Mouse (Mus musculus) B cell, adult 2 months (primary cell): Measurements from ENCODE around the gene Tbc1d16.

Experiments used
- DNase-seq, 2 experiments: peaks; one replicate each; pipeline ENCODE4 v3.0.0; 2022

Tbc1d16 gene

DNA sequence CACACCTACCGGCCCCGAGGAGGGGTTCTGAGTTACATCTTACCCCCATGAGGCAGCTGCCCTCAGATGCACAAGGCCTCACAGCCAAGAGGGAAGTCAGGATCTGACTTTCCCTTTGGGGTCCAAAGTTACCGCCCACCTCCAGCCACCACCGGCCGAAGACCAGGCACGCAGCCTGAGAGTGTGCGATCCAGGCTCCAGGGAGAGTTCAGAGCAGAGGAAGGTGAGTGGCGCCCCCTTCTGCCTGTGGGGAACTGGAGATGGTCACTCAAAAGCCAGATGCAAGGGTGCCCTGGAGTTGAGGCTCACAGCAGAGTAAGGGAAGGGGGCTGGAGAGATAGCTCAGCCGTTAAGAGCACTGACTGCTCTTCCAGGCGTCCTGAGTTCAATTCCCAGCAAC lies 22.6 kb downstream of the Tbc1d16 start:
- peak in 1 of 2 experiments; percentile 14 for DNase-seq

DNA sequence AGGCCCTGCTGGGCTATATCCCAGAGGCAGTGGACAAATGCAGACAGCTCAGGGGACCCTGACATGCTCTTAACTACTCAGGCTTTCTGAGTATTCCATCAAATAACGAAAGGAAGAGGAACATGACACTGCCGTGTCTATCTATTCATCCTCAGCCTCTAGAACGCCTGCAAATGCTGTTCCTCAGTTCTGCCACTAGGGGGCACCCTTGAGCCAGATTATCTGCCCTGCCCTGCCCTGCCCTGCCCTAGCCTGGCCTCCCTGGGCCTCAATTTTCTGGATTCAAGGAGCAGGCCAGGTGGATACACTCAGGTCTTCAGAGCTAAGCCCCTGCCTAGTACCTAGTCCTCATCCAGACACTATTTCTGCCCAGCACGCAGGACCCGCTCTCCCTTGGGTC lies 24.9 kb downstream of the Tbc1d16 start:
- peak; percentile 63 to 64 for DNase-seq

DNA sequence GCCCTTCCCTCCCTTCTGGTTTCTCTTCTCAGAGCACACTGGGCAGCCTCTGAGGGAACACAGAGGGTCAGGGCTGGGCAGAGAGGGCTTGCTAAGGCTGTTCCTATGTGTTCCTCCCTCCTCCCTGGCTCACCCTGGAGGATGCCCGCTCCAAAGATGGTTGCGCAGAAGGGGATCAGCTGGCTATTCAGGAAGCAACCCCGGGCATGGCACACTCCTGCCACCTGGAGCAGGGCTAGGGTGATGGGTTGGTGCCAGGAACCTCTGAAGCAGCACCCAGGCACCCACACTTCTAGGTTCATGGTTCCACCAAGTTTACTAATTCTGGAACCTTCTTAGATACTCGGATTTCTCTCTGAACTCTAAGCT lies 29.1 kb downstream of the Tbc1d16 start:
- no peak for DNase-seq

DNA sequence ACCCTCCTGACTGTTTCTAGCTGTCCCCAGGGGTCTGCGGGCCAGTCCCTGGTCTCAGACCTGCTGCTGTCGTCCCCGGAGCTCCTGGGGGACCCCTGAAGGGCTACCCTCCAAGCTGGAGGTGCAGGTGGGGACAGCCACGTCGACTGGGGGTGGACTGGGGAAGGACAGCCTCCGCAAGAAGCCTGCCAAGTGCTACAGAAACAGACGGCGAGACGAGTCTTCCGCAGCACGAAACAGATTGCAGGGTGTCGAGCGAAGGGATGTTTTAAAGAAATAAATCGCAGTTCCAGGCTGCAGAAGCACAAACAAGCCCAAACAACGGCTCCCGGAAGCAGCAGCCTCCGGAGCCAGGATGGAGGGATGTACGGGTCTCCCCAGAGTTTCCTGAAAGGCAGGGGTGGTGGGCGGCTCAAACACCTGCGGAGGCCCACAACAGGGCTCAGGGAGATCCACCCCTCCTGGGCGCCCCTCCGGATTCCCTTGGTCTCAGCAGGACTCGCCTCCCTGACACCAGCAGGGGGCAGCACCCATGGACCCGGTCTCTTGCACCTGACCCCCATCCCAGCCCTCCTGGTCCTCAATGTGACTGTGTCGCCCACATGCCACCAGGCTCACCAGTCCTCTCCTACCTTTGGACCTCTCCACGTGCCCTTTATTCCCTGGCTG lies 29.6 kb downstream of the Tbc1d16 start:
- peak; percentile 67 for DNase-seq

DNA sequence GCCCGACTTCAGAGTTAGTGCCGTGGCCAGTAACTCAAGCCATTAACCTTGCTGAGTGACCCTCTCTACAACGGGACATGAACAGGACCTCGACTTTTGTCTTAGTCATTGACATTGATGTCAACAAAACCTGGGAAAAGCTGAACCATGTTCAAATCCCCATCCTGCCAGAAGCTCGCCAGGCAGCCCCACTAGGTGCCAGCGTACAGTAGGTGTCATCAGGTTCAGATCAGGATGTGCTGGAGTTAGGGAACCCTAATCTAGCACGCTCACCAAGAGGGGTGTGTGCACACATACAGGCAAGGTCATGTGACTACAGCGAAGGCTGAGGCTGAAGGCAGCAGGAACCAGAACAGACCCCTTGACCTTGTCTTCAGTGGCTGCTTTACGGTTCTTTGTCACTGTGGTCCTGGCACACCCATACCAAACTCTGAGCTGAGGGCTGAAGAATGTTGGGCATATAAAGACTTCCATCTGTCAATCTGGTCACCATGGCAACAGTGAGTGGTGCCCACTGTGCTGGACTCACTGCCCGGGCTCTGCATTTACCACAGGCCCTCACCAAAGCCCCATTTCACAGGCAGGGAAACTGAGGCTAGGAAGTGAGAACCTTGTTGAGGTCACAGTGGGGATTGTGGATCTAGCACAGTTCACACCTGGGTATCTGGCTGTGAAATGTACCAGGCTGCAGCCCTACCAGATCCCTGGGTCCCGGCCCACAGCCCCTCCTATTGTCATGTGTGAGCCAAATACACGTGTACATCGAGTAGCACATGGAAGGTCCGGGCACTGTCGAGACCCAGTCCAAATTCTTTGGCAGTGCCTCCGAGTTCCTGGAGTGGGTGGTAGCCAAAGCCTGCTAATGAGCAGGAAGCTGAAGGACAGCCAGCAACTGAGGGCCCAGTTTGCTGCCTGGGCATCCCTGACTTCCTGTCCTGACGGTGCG lies 30.4 kb downstream of the Tbc1d16 start:
- DNase-seq: no peak

DNA sequence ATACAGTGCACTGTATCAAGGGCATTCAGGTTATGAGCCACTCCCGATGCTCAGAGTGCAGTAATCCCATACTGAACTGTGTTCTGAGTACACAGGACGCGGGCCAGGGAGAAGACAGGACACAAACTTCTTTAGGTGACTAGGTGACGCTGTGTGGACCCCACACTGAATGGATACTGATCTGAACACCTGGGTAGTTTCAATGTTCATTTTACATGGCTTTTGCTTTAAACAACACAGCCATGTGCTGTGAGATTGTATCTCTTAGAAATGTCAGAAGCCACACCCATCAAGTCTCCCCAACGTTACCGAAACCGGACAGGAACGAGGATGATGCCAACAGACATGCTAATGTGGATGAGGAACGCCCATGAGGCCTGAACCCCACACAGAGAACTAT lies 35.7 kb downstream of the Tbc1d16 start:
- DNase-seq: no peak

DNA sequence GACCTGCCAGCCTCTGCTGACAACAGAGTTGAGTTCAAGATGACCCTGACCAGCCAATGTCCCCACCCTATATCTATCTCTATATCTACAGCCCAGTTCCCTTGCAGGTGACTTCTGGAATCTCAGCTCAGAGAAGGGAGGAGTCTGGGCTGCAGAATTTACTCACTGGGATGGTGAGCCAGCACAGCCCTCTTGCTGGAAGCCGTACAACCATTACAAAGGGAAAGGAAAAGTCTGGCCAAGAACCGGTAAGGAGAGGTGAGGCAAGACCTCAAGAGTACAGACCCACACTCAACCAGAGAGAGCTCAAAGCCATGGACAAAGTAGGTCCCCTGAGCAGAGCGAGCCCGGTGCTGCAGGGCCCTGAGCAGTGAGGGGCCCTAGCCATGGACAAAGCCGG lies 36.1 kb downstream of the Tbc1d16 start:
- no peak for DNase-seq

DNA sequence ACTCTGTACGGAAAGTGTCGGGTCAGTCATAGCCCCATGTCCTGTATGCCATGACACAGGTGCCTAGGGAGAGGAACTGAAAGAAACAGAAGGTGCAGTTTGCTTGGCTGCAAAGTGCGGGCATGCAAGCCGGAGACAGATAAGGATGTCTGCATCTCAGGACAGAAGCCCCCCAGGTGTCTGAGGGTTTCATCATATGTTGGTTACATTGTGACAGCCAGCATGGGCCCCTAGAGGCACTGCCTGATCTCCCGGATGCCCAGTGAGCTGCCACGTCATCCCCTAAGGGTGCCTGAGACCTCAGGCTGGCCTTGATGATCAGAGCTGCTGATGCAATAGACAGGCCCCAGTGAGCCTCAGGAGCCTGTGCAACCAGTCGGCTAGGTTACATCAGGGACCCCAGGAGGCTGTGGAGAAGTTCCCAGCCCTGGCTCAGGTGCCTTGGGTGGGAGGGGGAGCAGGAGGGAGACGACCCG lies 36.7 kb downstream of the Tbc1d16 start:
- DNase-seq: peak; percentile 32

DNA sequence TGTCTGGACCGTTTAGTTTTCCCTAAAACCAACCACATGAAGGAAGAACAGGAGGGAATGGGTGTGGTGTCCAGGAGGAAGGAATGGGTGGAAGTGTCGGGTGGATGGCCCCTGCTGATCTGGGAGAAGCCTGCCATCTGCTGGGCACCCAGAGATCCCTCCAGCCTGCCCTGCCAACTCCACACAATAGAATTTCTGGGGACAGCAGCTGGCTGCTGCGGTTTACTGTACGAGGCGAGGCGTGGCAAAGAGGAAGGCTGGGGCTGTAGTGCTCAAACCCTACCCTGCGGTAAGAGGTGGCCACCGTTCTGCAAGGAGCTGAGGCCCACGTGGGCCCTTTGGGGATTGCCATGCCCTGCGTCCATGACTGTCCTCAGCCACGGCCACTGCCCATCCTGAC lies 37.8 kb downstream of the Tbc1d16 start:
- peak; percentile 70 for DNase-seq

DNA sequence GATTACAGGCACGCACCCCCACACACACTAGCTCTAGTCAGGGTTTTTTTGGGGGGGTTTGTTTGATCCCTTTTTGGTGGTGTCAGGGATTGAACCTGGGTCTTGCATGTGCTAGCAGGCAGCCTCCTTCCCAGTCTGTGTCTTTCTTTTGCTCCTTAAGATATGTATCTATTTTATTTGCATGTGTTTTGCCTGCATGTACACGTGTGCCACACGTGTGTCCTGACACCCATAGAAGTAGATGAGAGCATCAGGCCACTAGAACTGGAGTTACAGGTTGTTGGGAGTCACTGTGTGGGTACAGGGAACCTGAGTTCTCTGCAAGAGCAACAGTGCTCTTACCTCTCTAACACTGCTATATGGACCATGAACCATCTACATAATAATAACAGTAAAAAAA lies 39.0 kb downstream of the Tbc1d16 start:
- no peak for DNase-seq

DNA sequence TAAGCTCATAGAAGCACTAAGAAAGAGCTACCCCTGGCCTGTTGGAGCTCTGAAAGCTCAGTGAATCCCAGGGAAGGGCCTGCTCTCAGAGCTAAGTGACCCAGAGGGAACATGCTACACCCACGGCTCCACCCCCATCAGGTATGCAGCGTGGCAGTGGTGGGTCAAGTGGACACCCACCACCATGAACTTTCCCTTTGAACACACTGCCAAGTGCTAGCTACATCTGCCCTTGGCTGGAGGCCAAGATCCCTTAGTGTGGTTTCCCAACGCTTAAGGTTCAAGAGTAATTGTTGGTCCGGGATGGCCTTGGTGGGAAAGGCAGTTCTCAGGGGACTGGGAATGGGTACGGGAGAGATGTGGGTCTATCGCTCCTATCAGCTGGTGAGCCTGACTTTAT lies 39.9 kb downstream of the Tbc1d16 start:
- DNase-seq: no peak

DNA sequence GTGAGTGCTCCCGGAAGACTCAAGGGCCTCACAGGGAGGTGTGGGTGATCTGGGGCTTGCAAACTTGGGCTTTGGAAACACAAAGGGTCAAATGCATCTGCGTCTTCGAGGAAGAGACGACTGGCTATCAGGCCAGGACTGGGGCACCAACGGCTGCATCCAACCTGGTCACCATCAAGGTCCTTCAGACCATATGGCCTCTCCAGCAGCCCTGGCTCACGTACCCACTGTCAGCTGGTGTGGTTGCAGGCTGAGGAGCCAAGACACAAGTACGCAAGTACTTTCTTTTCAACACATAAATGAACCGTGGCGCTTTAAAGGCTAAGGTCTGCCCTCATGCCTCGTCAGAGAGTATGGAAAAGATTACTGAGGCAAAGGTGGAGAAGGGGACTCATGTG lies 40.5 kb downstream of the Tbc1d16 start:
- no peak for DNase-seq

DNA sequence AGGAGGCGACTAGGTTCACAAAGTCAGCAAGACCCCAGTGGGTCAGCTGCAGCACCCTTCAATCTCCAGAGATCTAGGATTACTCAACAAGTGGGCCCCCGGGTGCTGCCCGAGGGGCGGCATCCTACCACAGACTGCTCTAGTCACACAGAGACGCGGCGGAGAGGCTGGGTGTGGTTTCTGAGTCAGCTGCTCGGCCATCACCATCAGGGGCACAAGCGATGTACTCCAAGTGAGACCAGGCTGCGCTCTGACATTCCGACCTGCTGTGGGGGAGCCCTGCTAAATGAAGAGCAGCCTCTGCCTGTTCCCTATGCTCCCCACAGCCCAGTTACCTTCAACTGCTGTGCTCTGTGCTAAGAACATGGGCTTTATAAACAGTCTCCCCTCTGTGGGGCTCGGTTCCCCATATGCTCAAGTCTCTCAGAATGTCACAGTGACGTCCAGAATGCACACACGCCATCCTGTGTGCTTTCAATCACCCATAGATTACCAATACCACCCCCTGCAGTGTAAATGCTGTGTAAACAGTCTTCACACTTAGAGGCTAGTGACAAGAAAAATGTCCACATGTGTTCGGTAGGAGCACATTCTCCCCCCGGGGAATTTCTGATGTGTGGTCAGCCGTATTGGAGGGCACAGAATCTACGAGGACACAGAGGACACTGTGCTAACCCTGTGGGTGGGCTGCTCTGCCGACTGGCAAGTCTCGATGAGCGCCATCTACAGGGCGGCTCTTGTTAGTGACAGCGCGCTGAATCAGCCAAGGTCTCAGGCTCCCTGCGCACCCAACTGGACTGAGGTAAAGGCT lies 41.1 kb downstream of the Tbc1d16 start:
- peak; percentile 80 to 82 for DNase-seq

DNA sequence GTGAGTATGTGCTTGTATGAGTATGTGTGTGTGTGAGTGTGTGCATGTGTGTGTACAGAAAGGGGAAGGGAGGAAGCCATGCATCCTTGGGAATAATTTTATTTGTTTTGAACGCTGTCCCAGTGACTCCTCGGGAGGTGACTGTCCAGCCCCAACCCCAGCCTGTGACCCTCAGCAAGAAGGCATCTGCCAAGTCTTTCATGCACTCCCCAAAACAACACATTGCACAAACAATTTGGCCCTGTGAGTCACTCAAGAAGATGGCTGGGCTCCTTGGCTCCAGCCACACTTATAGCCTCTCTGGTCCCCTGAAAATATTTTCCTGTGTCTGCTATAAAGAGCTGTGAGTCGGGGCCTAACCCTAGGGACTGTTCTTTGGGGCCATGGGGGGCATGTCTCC lies 41.9 kb downstream of the Tbc1d16 start:
- no peak for DNase-seq

DNA sequence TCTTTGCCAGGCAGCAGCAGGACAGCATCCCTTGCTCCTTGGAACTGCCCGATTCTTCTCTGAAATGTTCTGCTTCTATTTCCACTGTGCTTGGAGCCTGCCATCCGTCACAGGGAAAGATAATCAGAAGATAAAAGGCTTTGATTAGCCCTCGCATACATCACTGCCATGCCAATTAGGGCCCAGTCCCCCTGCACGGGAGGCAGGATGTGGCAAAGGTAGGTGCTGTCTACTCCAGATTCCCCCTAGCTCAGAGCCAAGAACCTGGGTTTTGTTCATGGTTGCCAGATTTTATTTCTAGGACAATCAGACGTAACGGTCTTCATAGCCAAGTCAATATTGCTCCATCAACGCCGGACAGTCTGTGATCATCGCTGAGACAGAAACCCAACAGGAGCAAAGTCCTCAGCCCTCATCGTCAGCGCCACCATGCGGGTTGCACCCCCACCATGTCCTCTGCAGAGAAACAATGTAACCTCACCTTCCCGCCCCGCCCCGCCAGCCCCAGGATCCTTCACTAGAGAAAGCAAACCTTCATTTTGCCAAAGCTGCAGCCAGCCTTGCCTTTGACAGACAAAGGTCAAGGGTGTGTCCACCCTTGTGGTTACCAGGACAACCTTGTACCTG lies 44.5 kb downstream of the Tbc1d16 start:
- no peak for DNase-seq

DNA sequence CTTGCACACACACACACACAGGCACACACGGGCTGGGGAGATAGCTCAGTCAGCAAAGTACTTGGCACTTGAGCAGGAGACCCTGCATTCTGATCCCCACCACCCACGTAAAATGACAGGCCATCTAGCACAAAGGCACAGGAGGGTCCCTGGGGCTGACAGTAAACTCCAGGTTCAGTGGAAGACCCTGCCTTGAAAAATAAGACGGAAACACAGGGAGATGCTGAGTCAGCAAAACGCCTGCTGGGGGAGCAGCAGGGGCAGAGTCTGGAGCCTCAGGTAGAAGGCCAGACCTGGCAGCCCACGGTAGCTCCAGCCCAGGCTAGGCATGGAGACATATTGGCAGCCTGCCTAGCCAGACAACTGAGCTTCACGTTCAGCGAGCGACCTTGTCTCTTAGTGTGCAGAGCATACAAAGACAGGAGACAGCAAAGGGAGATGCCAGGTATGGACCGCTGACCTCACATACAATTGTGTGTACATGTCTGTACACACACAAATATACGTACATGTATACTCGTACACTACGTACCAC lies 46.4 kb downstream of the Tbc1d16 start:
- no peak for DNase-seq

DNA sequence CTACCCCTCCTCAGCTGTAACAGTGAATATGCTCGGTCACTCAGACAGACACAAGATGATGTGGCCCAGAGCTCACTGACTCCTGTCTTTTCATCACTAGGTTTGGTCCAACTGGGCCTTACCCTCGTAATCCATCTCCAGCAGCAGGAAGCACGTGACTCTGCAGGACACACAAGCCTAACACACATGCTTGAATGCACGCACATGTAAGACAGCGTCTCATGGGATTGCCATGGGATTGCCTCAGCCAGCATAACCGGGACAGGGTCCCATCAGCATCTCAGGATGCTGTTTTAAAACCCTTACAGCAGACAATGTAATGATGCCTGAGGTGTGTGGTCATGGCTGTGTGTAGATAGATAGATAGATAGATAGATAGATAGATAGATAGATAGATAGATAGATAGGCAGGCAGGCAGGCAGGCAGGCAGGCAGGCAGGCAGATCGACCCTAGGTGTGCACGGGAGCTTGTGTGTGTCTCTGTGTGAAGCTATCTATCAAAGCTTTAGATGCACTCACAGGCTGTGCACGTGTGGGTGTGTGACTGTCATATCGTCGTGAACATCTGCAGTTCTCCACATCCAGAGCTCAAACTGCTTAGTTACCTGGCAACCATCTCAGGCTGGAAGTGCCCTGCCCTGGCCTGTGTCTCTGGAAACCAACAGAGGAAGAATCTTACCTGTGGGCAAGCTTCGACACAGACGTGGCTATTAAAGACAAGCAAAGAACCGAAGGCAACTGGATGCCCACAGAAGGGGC lies 47.3 kb downstream of the Tbc1d16 start:
- DNase-seq: no peak

DNA sequence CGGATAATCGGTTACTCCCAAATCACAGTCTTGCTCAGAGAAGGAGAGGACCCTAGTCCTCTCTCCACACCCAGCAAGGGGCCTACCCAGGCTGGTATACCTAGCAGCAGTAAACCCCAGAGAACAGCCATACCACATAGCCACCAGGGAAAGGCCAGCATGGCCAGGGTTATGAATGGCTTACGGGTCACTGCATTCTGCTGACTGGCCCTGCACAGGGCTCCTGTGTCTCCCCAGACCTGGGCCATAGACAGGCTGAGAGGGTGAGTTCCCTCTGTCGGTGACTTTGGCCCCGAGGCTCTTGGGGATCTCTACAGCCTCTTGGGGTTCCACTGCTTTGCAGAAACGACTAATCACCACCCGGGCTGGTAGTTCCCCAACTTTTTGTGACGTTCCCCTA lies 50.0 kb downstream of the Tbc1d16 start:
- DNase-seq: no peak

DNA sequence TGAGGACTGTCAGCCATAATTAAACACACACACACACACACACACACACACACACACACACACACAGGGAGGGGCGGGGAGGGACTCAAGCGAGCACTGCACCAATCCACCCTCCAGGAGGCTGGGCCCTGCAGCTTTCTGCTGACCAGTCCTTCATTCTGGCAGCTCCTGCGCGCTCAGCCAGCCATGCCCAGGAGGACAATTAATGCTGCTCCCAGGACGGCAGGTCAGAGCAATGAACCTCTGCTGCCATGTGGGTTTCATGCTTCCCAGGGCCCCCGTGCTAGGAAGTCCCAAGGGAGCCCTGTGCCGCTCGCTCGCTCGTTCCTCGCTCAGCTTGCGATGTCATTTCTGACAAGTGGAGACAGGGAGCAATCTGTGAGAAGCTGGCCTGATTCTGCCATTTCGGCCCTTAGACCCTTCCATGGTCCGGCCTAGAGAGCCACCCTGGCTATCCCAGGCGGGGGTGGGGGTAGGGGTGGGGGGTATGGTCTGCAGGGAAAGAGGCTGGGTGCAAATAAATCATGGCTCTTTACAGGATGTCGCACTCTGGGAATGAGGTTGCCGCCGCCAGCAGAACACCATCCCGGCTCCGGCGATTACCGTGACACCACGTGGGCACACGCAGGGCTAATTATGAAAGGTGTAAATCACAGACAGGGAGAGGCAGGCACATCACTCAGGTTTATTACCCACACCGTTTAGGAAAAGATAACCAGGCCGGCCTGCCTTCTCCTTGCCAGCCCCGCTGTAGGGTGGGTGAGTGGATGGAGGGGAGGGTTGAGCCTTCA lies 51.7 kb downstream of the Tbc1d16 start:
- DNase-seq: no peak

DNA sequence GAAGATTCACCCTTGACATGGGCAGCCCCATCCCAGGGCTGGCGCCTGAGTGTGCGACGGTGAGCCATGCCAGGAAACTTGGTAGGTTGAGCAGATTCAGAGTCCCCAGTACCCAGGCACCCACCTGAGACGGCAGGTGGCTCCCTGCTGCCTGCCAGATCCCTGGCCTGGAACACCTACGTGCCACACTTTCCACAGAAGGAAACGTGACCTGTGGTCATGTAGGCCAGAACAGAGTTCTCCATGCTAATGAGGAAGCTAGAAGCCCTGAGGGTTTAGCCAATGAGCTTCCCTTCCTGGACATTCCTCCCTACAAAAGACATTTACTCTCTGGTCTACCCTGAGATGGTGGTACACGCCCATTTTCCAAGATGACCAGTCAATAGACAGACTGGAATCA lies 56.7 kb downstream of the Tbc1d16 start:
- no peak for DNase-seq

DNA sequence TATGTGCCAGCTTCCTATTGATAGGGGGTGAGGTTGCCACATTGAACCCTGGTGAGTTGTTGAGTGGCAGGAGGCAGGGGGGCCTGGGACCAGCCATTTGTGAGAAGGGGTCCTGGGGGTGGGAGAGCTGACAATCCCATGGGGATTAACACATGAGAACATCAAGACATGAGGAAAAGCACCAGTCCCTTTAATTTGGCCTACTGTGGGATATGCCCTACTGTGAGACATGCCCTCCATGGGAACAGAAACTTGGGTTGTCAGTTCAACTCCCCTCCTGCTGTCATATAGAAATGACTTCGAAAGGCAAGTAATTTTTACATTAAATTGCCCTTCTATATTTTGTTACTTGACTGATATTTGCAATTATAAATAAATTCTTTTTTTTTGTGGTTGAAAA lies 59.4 kb downstream of the Tbc1d16 start:
- no peak for DNase-seq
